Mouse (Mus musculus): ENCODE results near the gene Tmem209.

Tmem209 gene

DNA sequence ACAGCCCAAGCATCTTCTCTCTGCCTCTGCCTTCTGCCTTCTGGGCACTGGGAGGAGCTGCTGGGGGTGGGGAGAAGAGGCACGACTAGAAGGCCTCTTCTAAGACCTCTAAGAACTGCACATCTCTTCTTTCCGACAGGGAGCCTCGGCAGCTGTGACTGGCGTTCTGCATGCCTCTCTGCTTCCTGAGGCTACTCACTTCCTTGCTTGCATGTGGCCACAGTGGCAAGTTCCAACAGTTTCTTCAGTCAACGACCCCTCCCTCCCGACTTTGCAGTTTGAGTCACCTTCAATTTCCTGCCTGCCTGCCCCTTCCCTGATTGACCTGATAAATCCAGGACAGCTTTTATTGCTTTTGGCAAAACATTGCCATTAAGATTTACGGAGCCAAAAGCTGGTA is 46.8 kb downstream of the Tmem209 start:
- DNase-seq (ENCODE audit: low read depth, low spot score): no peak

DNA sequence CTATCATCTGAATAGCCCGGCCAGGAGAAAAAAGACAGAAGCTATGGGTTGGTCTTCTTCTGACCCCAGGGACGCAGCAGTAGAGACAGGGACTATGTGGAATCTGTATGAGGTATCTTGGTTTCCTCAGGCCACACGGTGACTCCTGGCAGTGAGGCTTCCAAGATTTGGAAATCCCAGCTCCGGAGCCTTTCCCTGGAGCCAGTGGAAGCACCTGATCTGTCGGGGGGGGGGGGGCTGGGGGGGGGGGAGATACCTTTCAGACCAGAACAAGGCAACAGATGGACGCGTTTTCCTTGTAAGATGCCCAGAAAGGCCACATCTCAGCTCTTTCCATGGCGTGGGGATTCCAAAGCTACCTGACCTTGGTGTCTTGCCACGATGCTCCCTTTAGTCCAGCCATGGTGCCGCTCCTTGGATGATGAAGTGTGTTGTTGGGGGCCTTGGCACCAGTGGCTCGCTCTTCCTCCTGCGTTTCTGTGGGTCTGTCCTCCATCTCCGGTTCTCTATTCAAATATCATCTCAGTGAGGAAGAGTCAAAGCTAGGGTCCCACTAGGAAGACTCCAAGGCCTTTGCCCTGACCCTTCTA is 47.7 kb downstream of the Tmem209 start:
- DNase-seq (ENCODE audit: low read depth, low spot score): no peak

DNA sequence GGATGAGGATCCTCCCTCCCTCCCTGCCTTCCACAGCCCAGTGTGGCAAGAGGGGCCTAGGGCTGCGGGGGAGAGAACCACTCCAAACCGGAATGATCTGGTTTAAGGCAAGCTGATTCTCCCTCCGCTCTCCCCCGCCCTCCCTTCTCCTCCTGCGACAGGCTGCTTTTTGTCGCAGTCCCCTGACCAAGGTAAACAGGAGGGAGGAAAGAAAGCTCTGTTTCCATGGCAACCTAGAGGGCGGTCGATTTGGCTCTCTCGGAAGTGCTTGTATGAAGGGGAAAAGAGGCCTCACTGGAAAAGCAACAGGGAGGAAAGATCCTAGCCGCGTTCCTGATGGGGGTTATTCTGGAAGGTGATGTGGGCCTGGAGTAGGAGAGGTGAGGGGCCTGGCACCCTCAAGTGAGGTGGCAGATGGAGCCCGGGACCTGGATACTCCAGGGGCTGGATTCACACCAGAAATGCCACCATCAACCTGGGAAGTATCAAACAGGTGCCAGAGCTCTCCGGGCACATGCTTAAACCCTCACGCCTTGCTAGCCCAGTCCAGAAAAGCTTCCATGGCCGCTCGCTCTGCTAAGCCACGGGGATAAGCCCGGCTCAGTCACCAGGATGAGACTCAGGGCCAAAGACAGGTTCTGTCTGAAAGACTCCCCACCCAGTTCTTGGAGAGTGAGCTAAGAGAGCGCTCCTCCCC is 48.7 kb downstream of the Tmem209 start:
- no peak for DNase-seq (ENCODE audit: low read depth, low spot score)

DNA sequence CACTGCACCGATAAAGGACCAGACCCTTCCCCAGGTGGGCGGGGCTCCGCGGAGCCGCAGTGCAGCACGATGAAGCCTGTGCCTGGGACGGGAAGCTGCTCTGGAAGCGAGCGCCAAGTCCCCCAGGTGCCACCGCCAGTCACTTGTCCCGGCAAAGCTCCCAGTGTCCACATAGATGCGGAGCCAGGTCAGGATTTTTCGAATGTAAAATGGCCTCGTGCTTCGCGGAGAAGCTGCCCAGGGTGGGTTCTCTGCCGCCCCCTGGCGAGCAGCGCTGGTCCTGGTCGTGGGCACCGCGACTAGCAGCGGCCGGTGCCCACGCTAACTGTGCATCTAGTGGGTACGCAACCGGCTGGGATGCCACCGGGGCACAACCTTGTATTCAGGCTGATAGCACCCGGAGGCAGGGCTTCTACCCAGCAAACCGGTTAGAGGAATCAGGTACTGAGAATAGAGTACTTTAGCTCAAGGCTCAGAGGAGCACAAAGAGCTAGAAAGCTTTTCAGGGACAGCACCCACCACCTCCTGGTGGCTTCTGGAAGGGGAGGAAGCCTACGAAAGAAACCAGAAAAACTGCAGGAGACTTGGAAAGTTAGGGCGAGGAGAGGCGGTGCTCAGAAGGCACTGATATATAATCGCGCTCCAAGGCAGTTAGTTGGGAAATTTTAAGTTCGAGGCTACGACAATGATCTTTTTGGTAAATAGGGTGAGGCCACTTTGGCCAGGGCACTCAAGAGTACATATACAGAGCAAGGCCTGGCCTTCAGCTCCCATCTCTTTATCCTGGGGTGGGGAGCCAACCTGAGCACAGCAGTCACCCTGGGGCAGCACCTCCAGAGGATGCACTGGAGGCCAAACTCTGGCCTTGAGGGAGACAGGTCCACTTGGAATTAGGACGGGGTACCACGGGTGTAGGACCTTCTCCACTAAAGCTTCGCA is 49.5 kb downstream of the Tmem209 start:
- DNase-seq (ENCODE audit: low read depth, low spot score): peak; percentile 40

DNA sequence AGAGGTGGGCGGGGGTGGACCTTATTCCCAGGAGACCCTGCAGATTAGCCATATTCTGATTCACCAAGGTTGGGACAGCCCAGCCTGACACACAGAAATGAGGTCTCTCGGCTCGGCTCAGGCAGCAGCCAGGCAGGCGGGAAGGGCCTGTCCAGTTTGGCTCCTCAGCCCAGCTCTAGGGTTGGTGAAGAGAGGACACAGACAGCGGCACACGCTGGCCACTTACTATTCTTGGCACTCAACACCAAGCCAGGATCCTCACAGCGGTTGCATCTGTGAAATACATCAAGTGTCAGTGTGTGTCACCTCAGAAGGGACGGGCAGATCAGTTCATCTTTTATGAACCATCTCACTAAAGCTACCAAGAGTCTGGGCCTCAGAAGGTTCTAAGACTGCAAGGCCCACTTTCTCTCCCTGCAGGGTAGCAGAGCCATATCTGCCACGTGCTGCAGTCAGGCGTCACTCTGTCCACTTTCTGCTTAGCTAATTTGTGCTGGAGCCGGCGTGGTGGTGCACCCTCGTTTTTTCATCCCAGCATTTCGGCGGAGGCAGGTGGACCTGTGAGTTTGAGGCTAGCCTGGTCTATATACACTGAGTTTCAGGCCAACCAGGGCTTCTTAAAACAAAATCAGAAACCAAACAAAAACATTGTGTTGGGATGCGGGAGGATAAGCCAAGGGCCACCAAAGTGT is 50.4 kb downstream of the Tmem209 start:
- no peak for DNase-seq (ENCODE audit: low read depth, low spot score)

DNA sequence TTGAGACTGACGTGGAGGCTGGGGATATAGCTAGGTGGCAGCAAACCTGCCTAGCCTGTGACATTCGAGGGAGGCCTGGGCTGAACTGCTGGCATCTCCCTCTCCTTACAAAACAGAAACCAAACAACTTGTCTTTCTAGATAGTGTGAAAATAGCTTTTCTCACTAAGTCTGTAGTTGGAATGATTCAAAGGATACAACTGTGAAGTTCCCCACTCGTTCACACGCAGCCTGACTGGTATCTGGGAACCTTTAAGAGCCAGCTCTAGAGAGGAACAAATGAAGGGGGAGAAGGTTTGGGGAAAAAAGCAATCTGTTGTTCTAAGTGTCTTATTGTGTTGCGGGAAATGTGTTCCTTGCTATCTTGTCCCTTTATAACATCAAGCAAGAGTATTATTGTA is 51.0 kb downstream of the Tmem209 start:
- DNase-seq (ENCODE audit: low read depth, low spot score): no peak

DNA sequence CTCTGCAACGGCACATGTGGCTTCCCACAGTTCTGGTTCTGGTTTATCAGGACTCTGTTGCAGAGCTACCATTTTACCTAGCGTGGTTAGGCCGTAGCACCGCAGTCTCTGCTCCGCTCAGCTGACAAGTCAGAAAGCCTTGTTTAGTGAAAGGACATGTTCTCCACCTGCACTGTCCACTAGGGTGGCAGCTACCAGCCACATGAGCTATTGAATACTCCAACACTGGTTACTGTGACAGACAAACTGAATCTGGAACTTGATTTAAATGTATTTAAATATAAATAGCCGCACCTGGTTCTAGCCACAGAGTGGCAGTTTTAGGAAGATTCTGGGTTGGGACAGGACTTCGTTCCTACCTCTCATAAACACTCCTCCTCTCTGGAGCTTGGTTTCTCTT is 52.6 kb downstream of the Tmem209 start:
- no peak for DNase-seq (ENCODE audit: low read depth, low spot score)

DNA sequence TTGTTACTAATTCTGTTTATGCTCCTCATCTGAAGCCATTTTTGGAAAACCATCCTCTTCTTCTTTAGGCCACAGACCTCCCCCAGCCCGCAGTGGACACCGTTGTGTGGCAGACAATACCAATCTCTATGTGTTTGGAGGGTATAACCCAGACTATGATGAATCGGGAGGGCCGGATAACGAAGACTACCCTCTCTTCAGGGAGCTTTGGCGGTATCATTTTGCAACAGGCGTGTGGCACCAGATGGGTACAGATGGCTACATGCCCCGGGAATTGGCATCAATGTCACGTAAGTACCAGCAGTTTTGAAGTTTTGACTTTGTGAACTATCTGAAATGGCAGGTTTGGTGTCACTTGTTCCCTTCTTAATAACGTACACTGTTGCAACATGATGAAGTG is 70.0 kb downstream of the Tmem209 start:
- no peak for DNase-seq (ENCODE audit: low read depth, low spot score)

DNA sequence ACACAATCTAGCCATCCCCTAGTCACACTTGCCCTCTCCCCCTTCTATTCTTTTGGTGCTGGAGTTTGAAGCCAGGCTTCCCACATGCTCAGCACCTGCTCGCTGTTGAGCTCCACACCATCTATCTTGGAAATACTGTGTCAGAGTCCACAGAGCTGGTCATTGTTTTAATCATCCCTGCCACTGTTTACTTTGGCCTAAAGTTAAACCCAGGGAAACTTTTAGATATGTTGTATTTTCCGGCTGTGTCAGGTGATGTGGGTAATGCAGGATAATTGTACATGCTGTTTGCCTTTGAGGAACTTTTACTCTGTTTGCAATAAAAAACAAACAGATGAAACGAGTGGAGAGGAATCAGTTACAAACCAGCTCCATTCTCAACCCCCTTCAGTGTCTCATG is 72.5 kb downstream of the Tmem209 start:
- no peak for DNase-seq (ENCODE audit: low read depth, low spot score)

DNA sequence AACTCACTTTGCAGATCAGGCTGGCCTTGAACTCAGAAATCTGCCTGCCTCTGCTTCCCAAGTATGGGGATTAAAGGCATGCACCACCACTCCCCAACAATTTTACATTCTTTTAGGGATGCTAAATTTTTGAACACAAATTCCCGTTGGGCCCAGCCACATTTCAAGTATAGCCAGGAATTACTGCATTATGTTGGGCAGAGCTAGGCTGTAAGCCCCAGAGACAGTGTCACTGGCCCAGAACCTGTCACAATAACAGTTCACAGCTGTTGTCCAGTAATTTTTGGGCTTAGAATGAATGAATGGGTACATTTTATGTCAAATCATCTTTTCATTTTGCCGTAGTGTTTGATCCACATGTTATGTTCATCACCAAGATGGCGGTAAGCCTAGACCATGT is 73.1 kb downstream of the Tmem209 start:
- no peak for DNase-seq (ENCODE audit: low read depth, low spot score)

DNA sequence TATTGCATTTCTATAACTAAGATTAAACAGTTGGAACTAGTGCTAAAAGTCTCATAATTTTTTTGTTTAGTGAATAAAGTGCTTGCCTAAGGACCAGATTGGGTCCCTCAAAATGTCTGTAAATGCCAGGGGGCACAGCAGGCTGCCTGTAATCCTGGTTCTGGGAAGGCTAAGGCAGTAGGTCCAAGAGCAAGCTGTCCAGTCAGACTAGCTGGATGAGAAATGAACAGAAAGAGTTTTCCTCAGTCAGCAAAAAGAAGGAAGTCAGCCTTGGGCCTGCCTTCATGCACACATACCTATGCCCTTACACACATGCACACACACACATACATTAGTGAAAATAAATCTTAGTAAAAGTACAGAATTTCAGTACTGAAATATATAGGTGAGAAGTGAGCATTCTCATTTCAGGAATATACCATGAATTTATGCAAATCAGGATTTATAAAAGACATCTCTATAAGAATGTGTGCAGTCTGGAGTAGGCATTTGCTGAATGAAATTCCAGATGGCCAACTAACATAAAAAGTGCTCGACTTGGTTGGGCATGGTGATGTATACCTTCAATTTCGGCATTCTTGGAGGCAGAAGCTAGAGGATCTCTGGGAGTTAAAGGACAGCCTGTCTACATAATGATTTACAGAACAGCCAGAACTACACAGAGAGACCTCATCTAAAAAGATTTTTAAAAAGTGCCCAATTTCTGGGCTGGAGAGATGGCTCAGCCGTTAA is 77.0 kb downstream of the Tmem209 start:
- no peak for DNase-seq (ENCODE audit: low read depth, low spot score)

All from retina, adult 2 months (tissue).